ENCODE assay signal across 8 mouse cellular contexts in genomic region chr12:31947476-31947875, GRCm38 (mm10). TPM values are rescaled to one million over a fixed set of nuclear protein-coding genes. Genes with fewer than 3 reads are reported as not detected.
DNase-seq lines count a peak whose midpoint lies in the region; ATAC-seq and TF ChIP-seq lines count a peak whose summit lies in the region.

No protein-coding gene starts in this region.

- H3K4me1 ChIP-seq in kidney, postnatal 0 days (replicated peaks; ENCODE audit: insufficient read depth, low read length) = no peaks in the 10 kb centered on the region

- H3K36me3 ChIP-seq in kidney, postnatal 0 days (ENCODE audit: insufficient read depth, low read length) = peaks cover 13% of the 10 kb centered on the region

- H3K27ac ChIP-seq in kidney, postnatal 0 days = no peak overlapping the region

- no peak overlapping the region for H3K4me3 ChIP-seq in kidney, postnatal 0 days (replicated peaks; ENCODE audit: low read depth, low read length)

- ATAC-seq in kidney, postnatal 0 days (replicated peaks; ENCODE audit: low FRiP score, low read depth) = no peak
- no peak for ATAC-seq in granulocyte monocyte progenitor cell, adult 5-6 weeks (replicated peaks; ENCODE audit: poor library complexity, severe bottlenecking)

- 92% methylated on average over 5 of the region's 5 CpGs for WGBS in kidney, postnatal 0 days

- no peaks in the 10 kb centered on the region for H3K9me3 ChIP-seq in kidney, postnatal 0 days (replicated peaks; ENCODE audit: low read length)

- no peak overlapping the region for H3K4me2 ChIP-seq in kidney, postnatal 0 days (ENCODE audit: low read length)

- no peaks in the 10 kb centered on the region for H3K27me3 ChIP-seq in kidney, postnatal 0 days (ENCODE audit: insufficient read depth, low read length)

- peak; percentile 39; the same call in 1 of the 2 replicates for TF ChIP-seq CTCF in kidney, postnatal 0 days (IDR thresholded peaks at IDR 0.05; ENCODE audit: low read depth)

- DNase-seq in kidney, postnatal 0 days (ENCODE audit: low spot score) = no peak
- no peak for DNase-seq in kidney, postnatal 14 days
- DNase-seq in CD8-positive naive resting alpha-beta T cell, adult 2 months (ENCODE audit: low read depth in 2 of 2, low spot score in 2 of 2) = peak; percentile 39 to 64
- DNase-seq in NIH3T3 (ENCODE audit: low read depth) = peak; percentile 44
- DNase-seq in lung, postnatal 10 days = peak; percentile 32
- DNase-seq in urinary bladder, postnatal 25 days (ENCODE audit: low spot score) = no peak
- no peak for DNase-seq in heart, postnatal 10 days

- H3K9ac ChIP-seq in kidney, postnatal 0 days (ENCODE audit: low read depth, low read length) = no peak overlapping the region

- intact Hi-C loops in heart, postnatal 10 days (cut with DNase I) = no loop called here

RNA-seq across cellular contexts. Expression of gene Hbp1, which starts 2.9 kb away (rescaled TPM):
- polyA plus RNA-seq in kidney, postnatal 0 days (2015; fragmentation: Nextera tagmentation; extraction: Ambion mirVana) = 119 and 122 TPM in 2 replicates
- 39.9 and 43.5 TPM in 2 replicates for total RNA-seq in granulocyte monocyte progenitor cell, adult 5-6 weeks (2014; fragmentation: Nextera tagmentation)
- 40.6 and 53.1 TPM in 2 replicates for total RNA-seq in granulocyte monocyte progenitor cell, adult 5-6 weeks (2017)
- 10 to 100 TPM; 87.8 to 90.0 TPM for total RNA-seq in heart, postnatal 10 days (2021)

Comparison
In these comparisons a context has a peak if more than half of its experiments do, and no peak if none do; other contexts are left out.
1. DNase-seq: peak in CD8-positive naive resting alpha-beta T cell, adult 2 months (2 of 2), NIH3T3 (single experiment) and lung, postnatal 10 days (single experiment); none in kidney, postnatal 0 days (single experiment), kidney, postnatal 14 days (single experiment), urinary bladder, postnatal 25 days (single experiment) and heart, postnatal 10 days (0 of 2).